Mouse (Mus musculus): Measurements from ENCODE around the gene Aprt. TPM values are rescaled to one million over a fixed set of nuclear protein-coding genes. Genes with fewer than 3 reads are reported as not detected.

The Aprt gene
- polyA plus RNA-seq, 1 experiment, result 103 TPM

DNA sequence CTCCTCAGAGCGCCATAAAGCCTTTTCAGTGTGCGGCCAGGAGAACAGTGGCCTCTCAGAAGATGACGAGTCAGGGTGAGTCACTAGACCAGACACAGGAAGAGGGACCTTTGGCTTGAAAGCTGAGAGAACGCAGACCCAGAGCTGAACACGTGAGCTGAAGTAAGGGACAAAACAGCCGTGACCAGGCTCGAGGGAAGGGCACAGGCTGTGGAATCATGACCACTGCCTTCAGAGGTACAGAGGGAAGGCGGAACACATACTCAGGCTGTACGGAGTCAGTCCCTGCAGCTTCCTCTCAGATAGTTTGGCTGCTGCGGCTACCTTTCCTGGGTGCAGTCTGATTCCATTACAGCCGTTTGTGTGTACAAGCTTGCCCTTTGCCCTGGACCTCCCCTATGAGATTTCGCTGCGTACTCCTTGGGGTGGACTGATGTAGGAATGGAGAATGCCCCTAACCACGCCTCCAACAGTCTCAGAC lies 8.7 kb upstream of the Aprt start:
- TF ChIP-seq CTCF (IDR thresholded peaks at IDR 0.05; ENCODE audit: borderline replicate concordance, extremely low read depth, insufficient read depth, insufficient read length) (no peak), POLR2A (IDR thresholded peaks at IDR 0.05; ENCODE audit: borderline replicate concordance, extremely low read depth, insufficient read depth, insufficient read length, poor library complexity, severe bottlenecking) (no peak)
- DNase-seq (ENCODE audit: low read depth), result no peak

DNA sequence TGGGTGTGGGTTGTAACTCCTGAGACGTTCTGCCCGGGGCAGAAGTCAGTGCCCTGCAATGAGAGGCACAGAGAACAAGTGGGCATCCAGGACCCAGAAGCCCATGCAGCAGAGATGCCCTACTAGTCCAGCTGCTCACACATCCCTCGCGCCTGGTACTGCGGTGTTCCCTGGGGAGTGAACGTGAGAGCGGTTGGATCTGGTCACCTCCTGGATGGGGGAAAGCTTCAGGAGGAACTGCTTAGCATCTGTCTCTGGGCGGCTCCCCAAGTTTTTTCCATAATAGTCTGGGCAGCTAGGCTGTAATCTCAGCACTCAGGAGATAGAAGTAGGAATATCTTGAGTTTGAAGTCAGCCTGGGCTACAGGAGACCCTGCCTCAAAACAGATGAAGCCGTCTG lies 8.3 kb upstream of the Aprt start:
- TF ChIP-seq CTCF (IDR thresholded peaks at IDR 0.05; ENCODE audit: borderline replicate concordance, extremely low read depth, insufficient read depth, insufficient read length) (no peak), POLR2A (IDR thresholded peaks at IDR 0.05; ENCODE audit: borderline replicate concordance, extremely low read depth, insufficient read depth, insufficient read length, poor library complexity, severe bottlenecking) (no peak)
- no peak for DNase-seq (ENCODE audit: low read depth)

DNA sequence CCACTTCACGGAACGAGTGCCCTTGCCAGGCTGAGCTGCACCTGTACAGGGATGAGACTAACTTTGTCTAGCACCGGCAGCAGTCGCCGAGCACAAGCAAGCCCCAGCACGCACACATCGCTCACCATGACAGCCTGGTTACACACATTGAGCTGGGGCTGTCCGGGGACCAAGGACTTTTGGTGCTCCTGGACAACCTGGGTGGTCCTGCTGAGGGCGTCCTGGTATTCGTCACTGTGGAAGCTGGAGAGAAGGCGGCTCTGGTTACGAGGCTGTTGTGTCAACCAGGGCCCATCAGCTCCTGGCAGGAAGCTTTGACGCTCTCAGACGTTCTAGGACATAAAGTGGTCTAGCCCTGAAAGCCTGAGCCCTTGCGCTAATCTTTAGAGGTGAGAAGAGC lies 4.2 kb upstream of the Aprt start:
- DNase-seq (ENCODE audit: low read depth), result no peak
- TF ChIP-seq POLR2A (IDR thresholded peaks at IDR 0.05; ENCODE audit: borderline replicate concordance, extremely low read depth, insufficient read depth, insufficient read length, poor library complexity, severe bottlenecking) (no peak), CTCF (IDR thresholded peaks at IDR 0.05; ENCODE audit: borderline replicate concordance, extremely low read depth, insufficient read depth, insufficient read length) (no peak)

DNA sequence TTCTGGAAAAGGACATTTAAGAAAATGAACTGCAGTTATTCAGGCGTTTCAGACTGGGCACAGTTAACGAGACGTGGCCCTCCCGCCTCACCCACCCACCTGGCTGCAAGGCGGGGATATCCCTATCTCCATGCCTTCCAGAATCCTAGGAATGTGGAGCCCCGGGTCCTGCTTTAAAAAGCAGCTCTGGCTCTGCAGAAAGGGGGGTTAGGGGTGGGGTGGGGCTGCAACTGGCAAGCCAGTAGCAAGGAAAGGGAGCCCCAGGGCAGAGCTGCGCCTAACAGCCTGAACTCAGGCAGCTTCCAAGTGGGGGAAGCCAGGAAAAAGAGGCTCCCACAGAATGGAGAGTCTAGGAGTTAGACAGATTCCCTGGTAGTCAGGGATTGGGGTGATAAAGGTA lies 2.5 kb upstream of the Aprt start:
- TF ChIP-seq CTCF (IDR thresholded peaks at IDR 0.05; ENCODE audit: borderline replicate concordance, extremely low read depth, insufficient read depth, insufficient read length) (no peak), POLR2A (IDR thresholded peaks at IDR 0.05; ENCODE audit: borderline replicate concordance, extremely low read depth, insufficient read depth, insufficient read length, poor library complexity, severe bottlenecking) (no peak)

DNA sequence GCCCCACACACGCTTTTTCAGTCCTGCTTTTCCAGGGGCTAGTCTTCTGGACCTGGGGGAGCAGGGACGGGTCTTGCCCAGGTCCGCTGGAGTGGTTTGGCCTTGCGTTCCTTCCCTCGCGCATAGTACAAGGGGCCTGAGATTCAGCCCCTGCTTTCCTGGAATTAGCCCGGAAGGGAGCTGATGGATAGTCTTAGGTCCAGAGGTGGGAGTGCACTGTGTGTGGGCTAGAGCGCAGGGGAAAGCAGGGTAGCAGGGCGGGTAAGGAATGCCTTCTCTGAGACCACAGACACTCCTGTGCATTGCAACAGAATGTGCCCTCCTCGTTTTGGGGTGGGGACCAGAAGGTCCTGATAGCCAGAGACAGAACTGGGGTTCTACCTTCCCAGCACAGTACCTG lies 407 bp upstream of the Aprt start:
- no peak for DNase-seq (ENCODE audit: low read depth)
- no peak for TF ChIP-seq CTCF (IDR thresholded peaks at IDR 0.05; ENCODE audit: borderline replicate concordance, extremely low read depth, insufficient read depth, insufficient read length)
- TF ChIP-seq POLR2A (IDR thresholded peaks at IDR 0.05; ENCODE audit: borderline replicate concordance, extremely low read depth, insufficient read depth, insufficient read length, poor library complexity, severe bottlenecking), result no peak

More for the DNA sequence above, 2.5 kb upstream of the Aprt start:
- DNase-seq (ENCODE audit: low read depth), result no peak

DNA sequence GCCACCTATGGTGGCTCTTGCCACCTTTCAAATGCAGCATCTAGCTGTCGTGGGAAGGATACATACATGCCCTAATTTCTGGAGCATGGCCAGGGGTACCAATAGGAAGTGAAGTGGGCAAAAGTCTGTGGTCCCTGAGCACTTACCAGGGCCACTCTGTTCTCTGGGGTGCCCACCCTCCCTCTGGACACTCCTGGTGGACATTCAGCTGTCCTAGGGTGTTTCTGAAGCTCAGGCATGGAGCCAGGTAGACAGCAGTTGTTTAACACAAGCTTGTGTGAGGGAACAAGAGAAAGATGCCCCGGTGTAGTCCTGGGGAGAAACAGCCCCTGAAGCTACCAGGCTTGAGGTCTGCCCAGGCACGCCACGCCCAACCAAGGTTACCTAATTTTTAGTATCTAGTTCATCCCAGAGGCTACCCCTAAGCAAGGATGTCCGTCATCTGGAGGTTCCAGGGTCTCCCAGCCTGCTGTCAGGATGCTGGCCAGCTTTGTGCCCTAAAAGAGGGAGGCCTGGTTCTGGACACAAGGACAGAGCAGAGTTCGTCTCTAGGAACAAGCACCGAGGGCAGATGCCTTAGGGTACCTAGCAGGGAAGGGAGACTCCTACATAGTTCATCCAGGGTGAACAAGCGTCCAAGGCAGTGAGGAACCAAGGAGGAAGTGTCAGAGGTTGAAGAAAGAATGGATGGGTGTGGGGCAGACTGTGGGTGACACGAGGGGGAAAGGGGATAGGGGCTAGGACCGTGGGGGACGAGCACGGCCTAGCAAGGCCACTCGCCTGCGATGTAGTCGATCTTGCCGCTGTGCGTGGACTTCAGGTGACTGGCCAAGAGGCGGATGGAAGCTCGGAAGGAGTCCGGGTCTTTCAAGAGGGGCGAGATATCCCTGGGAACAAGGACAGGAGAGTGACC lies 718 bp downstream of the Aprt start:
- TF ChIP-seq CTCF (IDR thresholded peaks at IDR 0.05; ENCODE audit: borderline replicate concordance, extremely low read depth, insufficient read depth, insufficient read length) (no peak), POLR2A (IDR thresholded peaks at IDR 0.05; ENCODE audit: borderline replicate concordance, extremely low read depth, insufficient read depth, insufficient read length, poor library complexity, severe bottlenecking) (no peak)
- DNase-seq (ENCODE audit: low read depth), result no peak

DNA sequence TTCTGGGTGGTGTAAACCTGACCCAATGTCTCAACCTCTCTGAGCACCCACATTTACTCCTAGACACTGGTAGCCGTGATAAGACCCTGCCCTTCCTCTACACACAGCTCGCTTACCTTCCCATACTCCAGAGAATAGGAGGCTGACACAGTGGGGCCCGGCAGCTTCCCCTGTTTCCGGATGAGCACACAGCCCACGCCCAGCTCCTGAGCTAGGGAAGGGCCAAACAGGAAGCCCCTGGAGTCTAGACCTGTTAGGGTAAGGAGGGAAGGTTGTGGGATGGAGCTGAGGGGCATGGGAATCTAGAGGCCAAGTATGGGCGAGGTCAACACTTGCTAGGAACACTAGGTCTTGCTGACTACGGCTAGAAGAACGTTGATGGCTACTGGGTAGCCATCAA lies 1.4 kb downstream of the Aprt start:
- DNase-seq (ENCODE audit: low read depth), result no peak
- TF ChIP-seq POLR2A (IDR thresholded peaks at IDR 0.05; ENCODE audit: borderline replicate concordance, extremely low read depth, insufficient read depth, insufficient read length, poor library complexity, severe bottlenecking) (no peak), CTCF (IDR thresholded peaks at IDR 0.05; ENCODE audit: borderline replicate concordance, extremely low read depth, insufficient read depth, insufficient read length) (no peak)

DNA sequence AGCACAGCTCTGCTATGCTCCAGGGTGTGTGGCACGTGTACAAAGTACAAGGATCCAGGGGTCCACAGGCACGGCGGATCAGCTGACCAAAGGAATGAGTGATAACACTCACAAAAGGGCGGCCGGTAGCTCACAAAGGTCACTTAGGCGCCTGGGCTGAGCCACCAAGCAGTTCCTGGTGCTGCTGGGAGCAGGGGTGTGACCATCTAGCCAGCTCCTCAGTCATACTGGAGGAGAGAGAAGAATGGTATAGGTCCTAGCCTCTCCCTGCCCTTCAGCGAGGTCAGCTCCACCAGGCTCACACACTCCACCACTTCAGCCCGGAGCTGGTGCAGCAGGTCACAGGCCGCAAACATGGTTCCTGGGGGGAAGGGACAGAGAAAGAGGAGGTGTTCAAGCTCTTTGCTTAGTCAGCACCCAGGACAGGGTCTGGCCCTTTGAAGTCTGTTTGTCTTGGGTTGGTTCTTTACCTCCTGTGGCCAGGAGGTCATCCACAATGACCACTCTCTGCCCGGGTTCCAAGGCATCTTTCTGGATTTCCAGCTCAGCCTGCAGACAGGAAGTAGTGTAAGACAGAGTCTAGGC lies 1.9 kb downstream of the Aprt start:
- TF ChIP-seq POLR2A (IDR thresholded peaks at IDR 0.05; ENCODE audit: borderline replicate concordance, extremely low read depth, insufficient read depth, insufficient read length, poor library complexity, severe bottlenecking) (no peak), CTCF (IDR thresholded peaks at IDR 0.05; ENCODE audit: borderline replicate concordance, extremely low read depth, insufficient read depth, insufficient read length) (no peak)
- no peak for DNase-seq (ENCODE audit: low read depth)

DNA sequence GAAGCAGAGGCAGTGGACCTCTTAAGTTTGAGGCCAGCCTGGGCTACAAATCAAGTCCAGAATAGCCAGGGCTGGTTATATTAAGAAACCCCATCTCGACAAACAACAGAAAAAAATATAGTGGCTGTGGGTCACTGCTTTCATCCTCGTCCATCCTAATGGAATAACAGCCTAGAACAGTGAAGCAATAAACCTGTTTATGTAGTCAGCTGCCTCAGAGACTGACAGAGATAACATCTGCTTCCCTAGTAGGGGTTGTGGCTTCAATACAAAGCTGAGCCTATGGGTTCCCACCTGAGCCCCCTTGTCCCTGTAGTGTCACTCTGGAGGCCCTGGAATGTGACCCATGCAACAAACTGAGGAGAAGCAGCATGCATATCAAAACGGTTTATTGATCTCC lies 2.4 kb downstream of the Aprt start:
- no peak for DNase-seq (ENCODE audit: low read depth)
- TF ChIP-seq CTCF (IDR thresholded peaks at IDR 0.05; ENCODE audit: borderline replicate concordance, extremely low read depth, insufficient read depth, insufficient read length) (no peak), POLR2A (IDR thresholded peaks at IDR 0.05; ENCODE audit: borderline replicate concordance, extremely low read depth, insufficient read depth, insufficient read length, poor library complexity, severe bottlenecking) (no peak)

DNA sequence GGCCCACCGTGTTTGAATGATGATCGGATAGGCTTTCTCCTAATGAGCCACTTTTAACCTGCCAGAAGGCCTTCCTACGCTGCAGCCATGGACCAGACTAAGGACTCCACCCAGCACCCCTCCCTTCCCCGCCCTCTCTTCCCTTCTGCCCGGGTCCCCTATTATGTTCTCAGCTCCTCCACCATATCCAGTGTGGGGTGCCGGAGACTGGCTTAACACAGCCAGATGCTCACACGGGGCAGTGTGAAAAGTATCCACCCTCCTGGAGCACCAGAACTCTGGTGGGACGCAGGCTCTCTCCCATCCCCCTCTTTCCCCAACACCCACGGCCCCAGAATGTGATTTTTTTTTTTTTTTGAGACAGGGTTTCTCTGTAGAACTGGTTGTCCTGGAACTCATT lies 3.1 kb downstream of the Aprt start:
- no peak for DNase-seq (ENCODE audit: low read depth)
- TF ChIP-seq POLR2A (IDR thresholded peaks at IDR 0.05; ENCODE audit: borderline replicate concordance, extremely low read depth, insufficient read depth, insufficient read length, poor library complexity, severe bottlenecking) (no peak), CTCF (IDR thresholded peaks at IDR 0.05; ENCODE audit: borderline replicate concordance, extremely low read depth, insufficient read depth, insufficient read length) (no peak)

DNA sequence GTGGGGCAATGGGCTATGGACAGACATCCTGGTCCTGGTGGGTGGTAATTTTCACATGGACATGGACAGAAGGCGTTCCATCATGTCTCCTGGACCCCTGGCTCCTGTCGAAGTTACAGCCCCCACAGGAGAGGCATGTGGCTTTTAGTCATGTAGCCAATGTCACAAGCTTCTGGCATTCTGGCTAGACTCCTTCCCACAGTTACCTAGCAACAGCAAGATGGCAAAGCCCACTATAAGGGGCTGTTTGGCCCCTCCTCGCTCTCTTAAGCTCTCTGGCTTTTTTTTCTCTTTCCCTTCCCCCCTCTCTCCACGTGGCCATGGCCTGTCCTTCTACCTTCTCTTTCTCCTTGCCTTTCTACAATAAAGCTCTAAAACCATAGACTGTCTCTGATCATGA lies 3.5 kb downstream of the Aprt start:
- peak; percentile 33 for DNase-seq (ENCODE audit: low read depth)

DNA sequence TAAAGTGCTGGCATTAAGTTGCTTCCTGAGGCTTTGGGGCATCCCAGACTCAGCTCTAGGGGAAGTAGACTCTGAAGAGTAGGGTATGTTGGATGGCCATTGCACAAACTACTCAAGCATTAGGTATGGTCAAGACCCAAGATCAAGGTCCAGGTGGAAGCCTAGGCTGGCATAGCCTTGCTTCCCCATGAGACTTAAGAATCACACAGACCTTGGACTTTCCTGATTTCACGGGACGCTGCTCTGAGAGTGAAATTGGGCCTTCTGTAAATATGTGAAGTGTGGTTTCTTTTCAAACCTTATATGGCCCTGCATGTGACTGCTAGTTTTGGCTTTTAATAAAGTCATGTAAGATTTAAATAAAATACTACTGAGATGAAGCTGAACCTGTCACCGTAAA lies 4.0 kb downstream of the Aprt start:
- TF ChIP-seq CTCF (IDR thresholded peaks at IDR 0.05; ENCODE audit: borderline replicate concordance, extremely low read depth, insufficient read depth, insufficient read length) (no peak), POLR2A (IDR thresholded peaks at IDR 0.05; ENCODE audit: borderline replicate concordance, extremely low read depth, insufficient read depth, insufficient read length, poor library complexity, severe bottlenecking) (no peak)
- no peak for DNase-seq (ENCODE audit: low read depth)

Measured in brain, embryonic 14.5 days (tissue).